Mouse (Mus musculus) neural tube, embryonic 11.5 days (tissue): ENCODE measurements around the gene Olfr748. TPM values are rescaled to one million over a fixed set of nuclear protein-coding genes. Genes with fewer than 3 reads are reported as not detected.

Experiments used
- polyA plus RNA-seq: library from polyadenylated mRNA; unstranded; fragments of >200 nt; fragmentation: Nextera tagmentation; extraction: Ambion mirVana; gene quantifications from 2 replicates; pipeline ENCODE4 v1.2.1, GENCODE M21; 2014

Olfr748 gene
- polyA plus RNA-seq, 1 experiment from 2014 or later, result not detected

Other genes starting within 250 kb of the Olfr748 start
- not detected in 2 replicates for gene Olfr741, start 234.6 kb upstream of the Olfr748 start, polyA plus RNA-seq
- gene Olfr742, start 203.8 kb upstream of the Olfr748 start, polyA plus RNA-seq, result not detected in 2 replicates
- not detected in 2 replicates for gene Olfr743, start 185.5 kb upstream of the Olfr748 start, polyA plus RNA-seq
- gene Olfr744, start 92.5 kb upstream of the Olfr748 start, polyA plus RNA-seq, result not detected in 2 replicates
- not detected in 2 replicates for gene Olfr745, start 68.0 kb upstream of the Olfr748 start, polyA plus RNA-seq
- gene Olfr746, start 60.3 kb upstream of the Olfr748 start, polyA plus RNA-seq, result not detected in 2 replicates
- gene Olfr747, start 14.2 kb upstream of the Olfr748 start, polyA plus RNA-seq, result not detected in 2 replicates
- not detected in 2 replicates for gene Olfr749, start 37.7 kb downstream of the Olfr748 start, polyA plus RNA-seq
- 100 and 103 TPM in 2 replicates for gene Ttc5, start 78.1 kb downstream of the Olfr748 start, polyA plus RNA-seq
- gene Ccnb1ip1, start 100.4 kb downstream of the Olfr748 start, polyA plus RNA-seq, result not detected in 2 replicates
- gene Parp2, start 100.5 kb downstream of the Olfr748 start, polyA plus RNA-seq, result 62.6 and 65.2 TPM in 2 replicates
- 4.9 TPM in 2 replicates for gene Tep1, start 163.2 kb downstream of the Olfr748 start, polyA plus RNA-seq
- 0.17 and 0.28 TPM in 2 replicates for gene Klhl33, start 190.1 kb downstream of the Olfr748 start, polyA plus RNA-seq
- gene Osgep, start 217.5 kb downstream of the Olfr748 start, polyA plus RNA-seq, result 164 and 172 TPM in 2 replicates
- 330 and 340 TPM in 2 replicates for gene Apex1, start 217.6 kb downstream of the Olfr748 start, polyA plus RNA-seq
- gene Pip4p1, start 223.5 kb downstream of the Olfr748 start, polyA plus RNA-seq, result 59.4 and 68.4 TPM in 2 replicates
- gene Pnp, start 223.7 kb downstream of the Olfr748 start, polyA plus RNA-seq, result 55.9 and 56.5 TPM in 2 replicates
- not detected in 2 replicates for gene Gm49342, start 237.1 kb downstream of the Olfr748 start, polyA plus RNA-seq
- gene Pnp2, start 248.6 kb downstream of the Olfr748 start, polyA plus RNA-seq, result 0.30 and 0.68 TPM in 2 replicates